Mouse (Mus musculus): ENCODE results near the gene Tcte2.

GRCm38 (mm10) chr17:13665731-13666130 is 95.9 kb downstream of the Tcte2 start:
- TF ChIP-seq POLR2A (IDR thresholded peaks at IDR 0.05; ENCODE audit: control insufficient read depth, extremely low read depth, insufficient read depth, low read length, poor library complexity) (no peak), CTCF (IDR thresholded peaks at IDR 0.05; ENCODE audit: borderline replicate concordance, control insufficient read depth, extremely low read depth, insufficient read depth, low read length, poor library complexity) (no peak)
